Mouse (Mus musculus): ENCODE results near the gene St6gal1.

Gene St6gal1

GRCm38 (mm10) chr16:23279879-23280741, 55.6 kb downstream of the St6gal1 start:
- DNase-seq, result no peak

DNA sequence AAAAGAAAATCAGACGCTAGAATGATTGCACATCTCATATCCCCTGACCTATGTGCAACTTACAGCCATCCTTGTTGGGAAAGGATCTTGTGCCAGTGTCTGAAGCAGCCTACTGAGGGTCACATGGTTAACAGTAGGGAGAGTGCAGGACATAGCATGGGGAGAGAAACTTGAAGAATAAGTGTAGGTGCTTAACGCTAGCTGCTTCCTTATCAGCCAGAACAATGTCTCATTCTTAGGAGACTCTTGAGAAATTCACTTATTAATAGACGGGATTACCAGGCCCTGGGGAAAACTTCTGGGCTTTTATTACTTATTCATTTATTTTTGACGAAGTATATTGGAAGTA, 56.2 kb downstream of the St6gal1 start:
- no peak for DNase-seq

DNA sequence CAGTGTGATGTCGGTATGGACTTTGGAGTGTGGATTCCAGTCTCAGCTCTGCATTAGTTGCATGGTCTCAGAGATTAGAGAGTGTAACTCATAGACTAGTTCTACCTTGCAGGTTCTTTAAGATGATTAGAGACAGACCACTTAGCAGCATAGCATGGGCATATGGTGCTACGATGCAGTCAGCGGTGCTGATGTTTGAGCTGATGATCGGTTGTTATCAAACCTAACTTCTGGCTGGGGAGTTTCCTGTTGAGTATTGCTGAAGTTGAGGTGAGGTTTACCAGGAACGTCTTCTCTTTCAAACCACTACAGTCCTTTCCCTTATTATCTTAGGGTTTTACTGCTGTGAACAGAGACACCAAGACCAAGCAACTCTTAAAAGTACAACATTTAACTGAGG, 57.7 kb downstream of the St6gal1 start:
- DNase-seq, result no peak

DNA sequence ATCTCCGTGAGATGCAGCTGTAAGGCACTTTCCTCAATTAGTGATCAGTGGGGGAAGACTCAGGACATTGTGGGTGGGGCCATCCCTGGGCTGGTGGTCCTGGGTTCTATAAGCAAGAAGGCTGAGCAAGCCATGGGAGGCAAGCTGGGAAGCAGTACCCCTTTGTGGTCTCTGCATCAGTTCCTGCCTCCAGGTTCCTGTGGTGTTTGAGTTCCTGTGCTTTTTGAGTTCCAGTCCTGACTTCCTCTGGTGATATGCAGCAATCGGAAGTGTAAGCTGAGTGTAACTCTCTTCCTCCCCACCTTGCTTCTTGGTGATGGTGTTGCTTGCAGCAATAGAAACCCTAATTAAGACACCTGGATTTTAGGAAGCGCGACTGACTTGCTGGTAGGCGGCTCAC, 58.4 kb downstream of the St6gal1 start:
- no peak for DNase-seq

- DNase-seq, result no peak
These were observed 59.1 kb downstream of the St6gal1 start for GRCm38 (mm10) chr16:23283677-23284076.

GRCm38 (mm10) chr16:23284470-23285394, 60.2 kb downstream of the St6gal1 start:
- DNase-seq, result no peak

- no peak for DNase-seq
These were observed 62.0 kb downstream of the St6gal1 start for GRCm38 (mm10) chr16:23286380-23287097.

GRCm38 (mm10) chr16:23287312-23288040, 62.9 kb downstream of the St6gal1 start:
- DNase-seq, result no peak

DNA sequence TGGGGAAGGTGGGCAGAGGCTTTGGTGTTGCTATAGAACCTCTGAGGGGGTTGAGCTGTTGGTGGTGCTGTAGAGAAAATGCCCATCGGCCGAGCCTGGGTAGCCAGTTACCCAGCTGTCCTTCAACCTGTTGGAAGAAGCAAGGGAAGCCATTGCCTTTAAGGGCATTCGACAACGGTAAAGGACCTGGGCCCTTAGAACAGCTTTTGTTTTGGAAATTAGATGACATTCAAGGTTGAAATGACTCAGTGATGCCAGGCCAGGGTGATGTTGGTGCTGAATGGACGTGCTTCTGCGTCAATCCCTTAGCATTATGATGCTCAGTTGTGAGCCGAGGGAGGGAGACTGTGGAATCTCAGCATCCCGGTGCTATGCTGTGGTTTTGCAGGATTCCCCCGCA, 63.6 kb downstream of the St6gal1 start:
- no peak for DNase-seq

GRCm38 (mm10) chr16:23289424-23289823, 64.9 kb downstream of the St6gal1 start:
- DNase-seq, result no peak

GRCm38 (mm10) chr16:23290171-23290570, 65.6 kb downstream of the St6gal1 start:
- DNase-seq, result no peak

DNA sequence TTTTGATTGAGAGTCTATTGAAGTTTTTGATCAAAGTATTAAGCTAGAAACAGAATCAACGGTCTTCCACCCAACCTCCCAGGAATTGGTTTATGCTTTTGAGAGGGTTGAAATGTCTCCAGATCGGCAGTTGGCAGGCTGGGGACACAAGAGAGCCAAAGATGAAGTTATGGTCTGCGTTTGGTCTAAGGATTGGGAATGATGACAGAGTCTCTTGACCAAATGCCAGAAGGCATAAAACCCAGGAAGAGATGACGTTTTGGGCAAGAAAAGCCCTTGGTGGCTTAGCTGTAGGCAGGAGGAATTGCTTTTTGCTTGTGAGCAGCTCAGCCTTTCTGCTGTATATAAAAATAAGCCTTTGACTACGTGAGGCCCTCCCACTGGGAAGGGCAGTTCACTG, 67.0 kb downstream of the St6gal1 start:
- DNase-seq, result peak; percentile 85

GRCm38 (mm10) chr16:23294236-23294635, 69.7 kb downstream of the St6gal1 start:
- DNase-seq, result no peak

GRCm38 (mm10) chr16:23294747-23295146, 70.2 kb downstream of the St6gal1 start:
- no peak for DNase-seq

DNA sequence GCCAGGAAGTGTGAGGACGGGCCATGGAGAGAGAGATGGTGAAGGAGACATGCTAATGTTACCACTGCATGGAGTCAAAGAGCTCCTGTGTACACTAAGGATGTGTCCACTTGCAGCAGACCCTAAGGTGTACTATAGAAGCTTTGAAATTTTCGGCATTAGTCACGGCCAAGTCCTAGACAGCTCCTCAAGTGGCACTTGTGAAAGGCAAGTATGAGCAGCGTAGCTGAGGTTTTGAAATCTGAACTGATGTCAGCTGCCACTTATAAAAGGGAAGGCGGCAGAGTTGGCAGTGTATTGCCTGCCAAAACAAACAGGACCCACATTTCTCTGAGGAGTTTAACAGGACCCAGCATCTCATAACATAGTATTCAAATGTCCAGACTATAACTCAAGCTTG, 71.2 kb downstream of the St6gal1 start:
- peak; percentile 75 for DNase-seq

GRCm38 (mm10) chr16:23296721-23297120, 72.2 kb downstream of the St6gal1 start:
- no peak for DNase-seq

- no peak for DNase-seq
These were observed 73.9 kb downstream of the St6gal1 start for GRCm38 (mm10) chr16:23298441-23298840.

DNA sequence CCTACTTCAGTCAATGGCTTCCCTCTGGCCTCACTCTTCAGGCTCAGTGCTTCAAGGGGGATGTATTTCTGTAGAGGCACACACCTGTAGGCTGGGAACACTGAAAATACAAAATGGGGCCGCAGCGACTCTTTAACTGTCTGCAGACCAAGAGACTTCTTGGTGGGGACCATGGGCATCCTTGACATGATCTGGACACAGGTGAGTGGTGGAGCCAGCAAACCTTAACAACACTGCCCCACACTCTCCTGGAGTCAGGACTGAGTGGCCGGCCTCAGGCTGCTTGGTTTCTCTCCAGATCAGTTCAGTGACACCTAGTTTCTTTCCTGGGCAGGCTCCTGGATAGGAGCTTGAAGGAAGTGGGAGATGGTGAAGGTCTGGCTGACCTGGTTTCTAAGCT, 74.4 kb downstream of the St6gal1 start:
- no peak for DNase-seq

- no peak for DNase-seq
These were observed 75.6 kb downstream of the St6gal1 start for GRCm38 (mm10) chr16:23299904-23300740.

GRCm38 (mm10) chr16:23301762-23302161, 77.2 kb downstream of the St6gal1 start:
- no peak for DNase-seq

DNA sequence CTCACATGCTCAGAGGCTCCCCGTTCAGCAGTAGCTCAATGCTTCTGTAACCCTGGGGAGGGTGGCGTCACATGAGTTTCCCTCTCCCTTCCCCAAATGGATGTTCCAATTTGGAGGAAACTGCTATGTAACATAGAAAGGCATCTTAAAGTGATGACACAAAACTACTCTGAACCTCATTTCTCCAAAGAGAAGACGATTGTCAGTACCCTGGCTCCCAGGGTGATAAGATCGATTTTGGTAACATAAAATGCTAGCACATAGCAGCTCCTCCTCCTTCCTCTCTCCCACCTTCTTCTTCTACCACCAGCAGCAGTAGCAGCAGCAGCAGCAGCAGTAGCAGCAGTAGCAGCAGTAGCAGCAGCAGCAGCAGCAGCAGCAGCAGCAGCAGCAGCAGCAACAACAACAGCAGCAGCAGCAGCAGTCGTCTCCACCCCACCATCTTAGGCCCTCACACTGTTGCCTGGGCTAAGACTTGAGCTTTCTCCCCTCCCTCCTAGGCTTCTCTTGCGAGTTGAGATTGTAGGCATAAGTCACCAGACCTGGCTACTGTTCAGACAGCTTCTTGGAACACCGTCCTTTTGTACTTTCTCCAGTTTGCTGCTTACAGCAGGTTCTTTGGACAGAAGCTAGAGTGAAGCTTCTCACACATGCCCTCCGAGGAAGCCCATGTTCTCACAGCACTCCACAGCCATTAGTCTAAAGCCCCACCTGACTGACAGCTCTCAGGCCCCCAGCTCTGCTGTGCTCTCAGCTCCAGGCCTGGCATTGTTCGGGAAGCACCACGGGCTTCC, 81.5 kb downstream of the St6gal1 start:
- DNase-seq, result peak; percentile 57
